Mouse (Mus musculus): ENCODE measurements at regions not wholly inside any gene's neighbourhood (a gene's known extent, or its start where the extent isn't known, plus 50 kb on each side); places are given as distances from the start of the nearest gene placed in this dataset.
A peak's percentile ranks its signal among the peaks of the same experiment; 100 is the strongest.

- no peak for DNase-seq (ENCODE audit: extremely low spot score in 1 of 2, low spot score in 1 of 2)
Observed at GRCm38 (mm10) chr13:71053361-71054264, 212.0 kb upstream of the Adamts16 start.

- no peak for DNase-seq (ENCODE audit: extremely low spot score in 1 of 2, low spot score in 1 of 2)
Observed at GRCm38 (mm10) chr13:71050646-71051045, 209.0 kb upstream of the Adamts16 start.

GRCm38 (mm10) chr13:71036000-71036399 lies 194.4 kb upstream of the Adamts16 start:
- no peak for DNase-seq (ENCODE audit: extremely low spot score in 1 of 2, low spot score in 1 of 2)

GRCm38 (mm10) chr13:71034926-71035687 lies 193.5 kb upstream of the Adamts16 start:
- DNase-seq (ENCODE audit: extremely low spot score in 1 of 2, low spot score in 1 of 2): no peak

GRCm38 (mm10) chr13:71008216-71008615 lies 166.6 kb upstream of the Adamts16 start:
- peak; percentile 19 to 77 for DNase-seq (ENCODE audit: extremely low spot score in 1 of 2, low spot score in 1 of 2)

- DNase-seq (ENCODE audit: extremely low spot score in 1 of 2, low spot score in 1 of 2): peak in 1 of 2 experiments; percentile 58
Observed at GRCm38 (mm10) chr13:71006117-71006516, 164.5 kb upstream of the Adamts16 start.

GRCm38 (mm10) chr13:71003517-71003916 lies 161.9 kb upstream of the Adamts16 start:
- DNase-seq (ENCODE audit: extremely low spot score in 1 of 2, low spot score in 1 of 2): no peak

GRCm38 (mm10) chr13:71001278-71001677 lies 159.7 kb upstream of the Adamts16 start:
- peak; percentile 54 to 92 for DNase-seq (ENCODE audit: extremely low spot score in 1 of 2, low spot score in 1 of 2)

GRCm38 (mm10) chr13:71000422-71001008 lies 158.9 kb upstream of the Adamts16 start:
- DNase-seq (ENCODE audit: extremely low spot score in 1 of 2, low spot score in 1 of 2): no peak

GRCm38 (mm10) chr13:70993522-70993921 lies 151.9 kb upstream of the Adamts16 start:
- DNase-seq (ENCODE audit: extremely low spot score in 1 of 2, low spot score in 1 of 2): no peak

GRCm38 (mm10) chr13:70989999-70990645 lies 148.5 kb upstream of the Adamts16 start:
- no peak for DNase-seq (ENCODE audit: extremely low spot score in 1 of 2, low spot score in 1 of 2)

GRCm38 (mm10) chr13:70979344-70979743 lies 137.7 kb upstream of the Adamts16 start:
- no peak for DNase-seq (ENCODE audit: extremely low spot score in 1 of 2, low spot score in 1 of 2)

- DNase-seq (ENCODE audit: extremely low spot score in 1 of 2, low spot score in 1 of 2): no peak
Observed at GRCm38 (mm10) chr13:70978547-70979307, 137.1 kb upstream of the Adamts16 start.

- no peak for DNase-seq (ENCODE audit: extremely low spot score in 1 of 2, low spot score in 1 of 2)
Observed at GRCm38 (mm10) chr13:70969596-70969995, 128.0 kb upstream of the Adamts16 start.

GRCm38 (mm10) chr13:70967781-70968180 lies 126.2 kb upstream of the Adamts16 start:
- DNase-seq (ENCODE audit: extremely low spot score in 1 of 2, low spot score in 1 of 2): no peak

- peak in 1 of 2 experiments; percentile 27 for DNase-seq (ENCODE audit: extremely low spot score in 1 of 2, low spot score in 1 of 2)
Observed at GRCm38 (mm10) chr13:70963384-70963783, 121.8 kb upstream of the Adamts16 start.

- DNase-seq (ENCODE audit: extremely low spot score in 1 of 2, low spot score in 1 of 2): no peak
Observed at GRCm38 (mm10) chr13:70934309-70935037, 92.9 kb upstream of the Adamts16 start.

- no peak for DNase-seq (ENCODE audit: extremely low spot score in 1 of 2, low spot score in 1 of 2)
Observed at GRCm38 (mm10) chr13:70913834-70914233, 72.2 kb upstream of the Adamts16 start.

- no peak for DNase-seq (ENCODE audit: extremely low spot score in 1 of 2, low spot score in 1 of 2)
Observed at GRCm38 (mm10) chr13:70910934-70911333, 69.3 kb upstream of the Adamts16 start.
